Mouse (Mus musculus) CH12.LX (cell line): ENCODE data around the gene Gphb5. TPM values are rescaled to one million over a fixed set of nuclear protein-coding genes. Genes with fewer than 3 reads are reported as not detected.

Experiments used
- DNase-seq: peaks from one replicate; pipeline ENCODE4 v3.0.0-alpha.2; 2013; ENCODE audit errors: extremely low read depth
- H3K27ac ChIP-seq: 2 replicates; pipeline ENCODE4 v1.5.1; 2012; ENCODE audit warnings: low read depth, mild to moderate bottlenecking, control low read depth, moderate library complexity; ENCODE audit not compliant: insufficient read depth
- H3K27me3 ChIP-seq: replicated peaks from 2 replicates; pipeline ENCODE3; 2012; ENCODE audit warnings: inconsistent platforms
- H3K36me3 ChIP-seq, 2 experiments: replicated peaks in 1 of 2; 2 replicates each; pipeline versions ENCODE3 to v1.6.1; 2012; ENCODE audit warnings: inconsistent platforms in 1 of 2, low read length in 1 of 2, mild to moderate bottlenecking in 1 of 2, mixed read lengths in 1 of 2, moderate library complexity in 1 of 2; ENCODE audit not compliant: control insufficient read depth in 1 of 2, insufficient read depth in 1 of 2
- H3K4me1 ChIP-seq, 2 experiments: 2 replicates each; pipeline ENCODE4 v1.6.1; 2012; ENCODE audit warnings: inconsistent platforms in 1 of 2, moderate library complexity in 1 of 2; ENCODE audit not compliant: insufficient read depth in 2 of 2, control insufficient read depth in 1 of 2
- H3K4me2 ChIP-seq: 2 replicates; pipeline ENCODE4 v1.6.1; 2012; ENCODE audit warnings: low read depth, mild to moderate bottlenecking, control low read depth; ENCODE audit not compliant: poor library complexity, insufficient read depth, severe bottlenecking
- H3K4me3 ChIP-seq, 3 experiments: fragments of 150-350 bp in 1 of 3; sonication (generic) in 1 of 3; replicated peaks in 1 of 3; 2 replicates each; pipeline versions ENCODE3 to v1.5.1; 2011 to 2012; ENCODE audit warnings: low read depth in 2 of 3, low read length in 2 of 3, mild to moderate bottlenecking in 2 of 3, moderate library complexity in 2 of 3, control low read depth in 1 of 3, improper control_type of control experiment in 1 of 3, inconsistent platforms in 1 of 3, mixed read lengths in 1 of 3; ENCODE audit not compliant: poor library complexity in 1 of 3
- H3K79me2 ChIP-seq: replicated peaks from 2 replicates; pipeline ENCODE4 v1.6.1; 2012; ENCODE audit warnings: mild to moderate bottlenecking, moderate library complexity; ENCODE audit not compliant: control insufficient read depth, poor library complexity, insufficient read depth, severe bottlenecking; ENCODE audit errors: extremely low read depth
- H3K9ac ChIP-seq: 2 replicates; pipeline ENCODE4 v1.6.1; 2012; ENCODE audit warnings: low read depth, mild to moderate bottlenecking, control low read depth, moderate library complexity; ENCODE audit not compliant: insufficient read depth
- H3K9me3 ChIP-seq: replicated peaks from 2 replicates; pipeline ENCODE3; 2012; ENCODE audit warnings: low read length, inconsistent platforms, mixed read lengths
- BHLHE40 ChIP-seq: IDR thresholded peaks from 2 replicates; pipeline ENCODE4 v1.6.1; 2011; ENCODE audit warnings: mild to moderate bottlenecking, low read depth, low read length, improper control_type of control experiment
- CHD1 ChIP-seq: IDR thresholded peaks from 2 replicates; pipeline ENCODE4 v1.6.1; 2012; ENCODE audit warnings: low read depth, low read length, improper control_type of control experiment, inconsistent platforms
- CTCF ChIP-seq, 2 experiments: IDR thresholded peaks in 1 of 2; conservative IDR thresholded peaks in 1 of 2; 2 replicates each; pipeline ENCODE4 v1.5.1; 2011 to 2012; ENCODE audit warnings: low read depth in 2 of 2, low read length in 2 of 2, improper control_type of control experiment in 1 of 2, inconsistent platforms in 1 of 2, mild to moderate bottlenecking in 1 of 2, moderate library complexity in 1 of 2
- E2F4 ChIP-seq: IDR thresholded peaks from 2 replicates; pipeline ENCODE4 v1.6.1; 2011; ENCODE audit warnings: low read depth, low read length, improper control_type of control experiment; ENCODE audit not compliant: insufficient replicate concordance
- HCFC1 ChIP-seq: IDR thresholded peaks from 2 replicates; pipeline ENCODE4 v1.6.1; 2012; ENCODE audit warnings: low read depth, mild to moderate bottlenecking, inconsistent platforms, low read length, improper control_type of control experiment
- IRF4 ChIP-seq: IDR thresholded peaks from 2 replicates; pipeline ENCODE4 v1.6.1; 2014; ENCODE audit warnings: low read depth, mild to moderate bottlenecking, inconsistent platforms, low read length, improper control_type of control experiment
- JUN ChIP-seq: IDR thresholded peaks from 2 replicates; pipeline ENCODE4 v1.6.1; 2011; ENCODE audit warnings: low read depth, mild to moderate bottlenecking, low read length, improper control_type of control experiment, moderate library complexity; ENCODE audit not compliant: insufficient read depth
- JUND ChIP-seq: conservative IDR thresholded peaks from 2 replicates; pipeline ENCODE4 v1.6.1; 2011; ENCODE audit warnings: low read depth, low read length, improper control_type of control experiment
- KAT2A ChIP-seq: IDR thresholded peaks from 2 replicates; pipeline ENCODE4 v1.6.1; 2012; ENCODE audit warnings: low read length, improper control_type of control experiment, inconsistent platforms; ENCODE audit not compliant: insufficient replicate concordance
- MAX ChIP-seq: IDR thresholded peaks from 2 replicates; pipeline ENCODE4 v1.6.1; 2011; ENCODE audit warnings: low read length, improper control_type of control experiment
- MAZ ChIP-seq: IDR thresholded peaks from 2 replicates; pipeline ENCODE4 v1.6.1; 2012; ENCODE audit warnings: low read depth, mild to moderate bottlenecking, inconsistent platforms, low read length, improper control_type of control experiment, moderate library complexity
- MEF2A ChIP-seq: IDR thresholded peaks from 2 replicates; pipeline ENCODE4 v1.6.1; 2014; ENCODE audit warnings: low read depth, mild to moderate bottlenecking, inconsistent platforms, low read length, improper control_type of control experiment, borderline replicate concordance
- MXI1 ChIP-seq: IDR thresholded peaks from 2 replicates; pipeline ENCODE4 v1.6.1; 2011; ENCODE audit warnings: mild to moderate bottlenecking, low read depth, low read length, improper control_type of control experiment
- MYC ChIP-seq: IDR thresholded peaks from 2 replicates; pipeline ENCODE4 v1.6.1; 2011; ENCODE audit warnings: low read depth, mild to moderate bottlenecking, improper control_type of control experiment, low read length
- NRF1 ChIP-seq: IDR thresholded peaks from 2 replicates; pipeline ENCODE4 v1.6.1; 2014; ENCODE audit warnings: low read depth, mild to moderate bottlenecking, inconsistent platforms, low read length, improper control_type of control experiment, moderate library complexity
- PAX5 ChIP-seq: IDR thresholded peaks from 2 replicates; pipeline ENCODE4 v1.6.1; 2012; ENCODE audit warnings: low read length, inconsistent platforms, mixed read lengths
- POLR2AphosphoS2 ChIP-seq: IDR thresholded peaks from 2 replicates; pipeline ENCODE4 v1.6.1; 2011; ENCODE audit warnings: low read depth, low read length, improper control_type of control experiment
- RAD21 ChIP-seq: IDR thresholded peaks from 2 replicates; pipeline ENCODE4 v1.6.1; 2011; ENCODE audit warnings: low read depth, mild to moderate bottlenecking, low read length, improper control_type of control experiment, moderate library complexity
- UBTF ChIP-seq: IDR thresholded peaks from 2 replicates; pipeline ENCODE4 v1.6.1; 2012; ENCODE audit warnings: low read depth, mild to moderate bottlenecking, inconsistent platforms, low read length, improper control_type of control experiment, moderate library complexity
- USF1 ChIP-seq: IDR thresholded peaks from 2 replicates; pipeline ENCODE4 v1.6.1; 2014; ENCODE audit warnings: low read depth, mild to moderate bottlenecking, inconsistent platforms, low read length, improper control_type of control experiment
- ZC3H11A ChIP-seq: IDR thresholded peaks from 2 replicates; pipeline ENCODE4 v1.6.1; 2012; ENCODE audit warnings: low read depth, mild to moderate bottlenecking, inconsistent platforms, low read length, improper control_type of control experiment
- ZKSCAN1 ChIP-seq: IDR thresholded peaks from 2 replicates; pipeline ENCODE4 v1.6.1; 2012; ENCODE audit warnings: low read depth, inconsistent platforms, low read length, improper control_type of control experiment, borderline replicate concordance
- ZMIZ1 ChIP-seq: IDR thresholded peaks from 2 replicates; pipeline ENCODE4 v1.6.1; 2012; ENCODE audit warnings: low read depth, mild to moderate bottlenecking, inconsistent platforms, low read length, improper control_type of control experiment
- ZNF384 ChIP-seq: IDR thresholded peaks from 2 replicates; pipeline ENCODE4 v1.6.1; 2012; ENCODE audit warnings: low read depth, low read length, improper control_type of control experiment, inconsistent platforms
- dilution Hi-C: fragments of 300-500 bp; cut with MboI; formaldehyde crosslinking; loops from 2 replicates; pipeline ENCODE4 v1.14.3; 2020; ENCODE audit warnings: low sequenced_read_pairs; ENCODE audit not compliant: extremely low pct_unique_long_range_greater_than_20kb, extremely low pct_ligation_motif_present
- in situ Hi-C: fragments of 300-500 bp; cut with MboI; formaldehyde crosslinking; loops from 3 replicates; pipeline ENCODE4 v1.14.3; 2019; ENCODE audit warnings: low sequenced_read_pairs, low pct_ligation_motif_present, low pct_unique_long_range_greater_than_20kb, mixed read lengths
- polyA plus RNA-seq: library from polyadenylated mRNA; unstranded; fragments of >175 nt; gene quantifications from 2 replicates; pipeline ENCODE4 v1.2.1, GENCODE M21; 2012; ENCODE audit warnings: low read depth; ENCODE audit not compliant: insufficient read length
- total RNA-seq, 2 experiments: library from RNA; depleted of rRNA; stranded (reverse); fragments of 300-350 nt in 1 of 2; fragments of >200 nt in 1 of 2; gene quantifications; 2 replicates each; pipeline ENCODE4 v1.2.3; 2012 to 2014

Gphb5 gene
- total and polyA plus RNA-seq, 3 experiments, result not detected

DNA sequence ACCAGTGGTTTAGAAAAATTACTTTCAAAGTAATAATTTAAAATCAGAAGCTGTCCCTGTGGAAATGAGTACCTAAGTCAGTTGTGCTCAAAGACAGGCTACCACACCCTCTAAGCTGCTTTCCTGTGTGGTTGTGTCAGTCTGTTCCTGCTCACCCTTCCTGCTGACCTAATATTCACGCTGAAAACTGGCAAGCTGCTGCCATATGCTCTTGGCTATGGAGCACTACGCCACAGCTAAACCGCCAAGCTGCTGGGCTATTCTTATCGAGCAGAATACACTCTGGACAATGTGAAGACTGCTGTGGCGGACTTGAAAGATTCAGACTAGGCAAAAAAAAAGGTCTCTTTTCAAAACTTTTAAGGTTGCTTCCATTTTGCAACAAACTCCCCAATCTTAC is 44.0 kb upstream of the Gphb5 start:
- no peak overlapping the region for H3K4me3 ChIP-seq
- no peak overlapping the region for H3K9ac ChIP-seq
- TF ChIP-seq ZMIZ1 (no peak), KAT2A (no peak), NRF1 (no peak), ZC3H11A (no peak), JUN (no peak), ZKSCAN1 (no peak), E2F4 (no peak), MYC (no peak), CHD1 (no peak), USF1 (no peak), CTCF (conservative IDR thresholded peaks at IDR 0.05 in 1 of 2, IDR thresholded peaks at IDR 0.05 in 1 of 2; ENCODE audit: low read depth in 2 of 2, low read length in 2 of 2) (no peak), ZNF384 (no peak), RAD21 (no peak), MXI1 (no peak)
- in situ Hi-C loops, result loop anchor here (10.0 kb wide), 1 partner anchor 314 kb away; no protein-coding TSS in a partner anchor
- H3K36me3 ChIP-seq, result peaks cover 33 to 78% of the 10 kb centered on the region in 2 experiments
- no peaks in the 10 kb centered on the region for H3K79me2 ChIP-seq
- H3K9me3 ChIP-seq, result no peaks in the 10 kb centered on the region
- no peak overlapping the region for H3K4me2 ChIP-seq
- no peaks in the 10 kb centered on the region for H3K27me3 ChIP-seq
- no peak overlapping the region for H3K27ac ChIP-seq
- dilution Hi-C loops, result no loop called here
- H3K4me1 ChIP-seq, result no peaks in the 10 kb centered on the region
- no peak for DNase-seq

DNA sequence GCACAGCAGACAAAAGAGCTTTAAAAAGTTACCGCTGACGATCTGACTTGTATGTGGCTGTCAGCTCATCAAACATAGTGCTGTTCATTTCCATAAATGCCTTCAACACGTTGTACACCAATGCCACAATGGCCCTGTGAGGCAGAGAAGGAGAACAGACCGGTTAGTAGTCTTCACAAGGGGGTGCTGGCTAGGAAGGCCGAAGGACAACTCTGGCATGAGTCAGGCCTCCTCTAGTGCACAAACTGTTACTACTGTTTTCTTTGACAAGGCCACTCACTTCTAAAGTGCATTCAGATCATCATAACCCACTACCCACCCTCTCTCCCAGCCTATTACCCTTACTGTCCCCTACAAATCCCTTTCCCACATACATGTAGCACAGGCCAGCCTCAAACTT is 43.1 kb upstream of the Gphb5 start:
- Histone ChIP-seq H3K27me3 (no peaks in the 10 kb centered on the region), H3K4me1 (no peaks in the 10 kb centered on the region), H3K79me2 (no peaks in the 10 kb centered on the region), H3K9ac (no peak overlapping the region), H3K4me3 (no peak overlapping the region), H3K9me3 (no peaks in the 10 kb centered on the region), H3K36me3 (peaks cover 30 to 69% of the 10 kb centered on the region in 2 experiments)
- no peak for DNase-seq
- in situ Hi-C loops, result loop anchor here (10.0 kb wide), 1 partner anchor 315 kb away; no protein-coding TSS in a partner anchor
- no peak for TF ChIP-seq MAX
- no peak for TF ChIP-seq MYC
- TF ChIP-seq POLR2AphosphoS2, result no peak
- TF ChIP-seq BHLHE40, result no peak
- TF ChIP-seq MAZ, result no peak
- TF ChIP-seq UBTF, result no peak
- TF ChIP-seq MXI1, result no peak
- TF ChIP-seq JUND, result no peak
- no peak for TF ChIP-seq PAX5
- TF ChIP-seq MEF2A, result no peak
- no peak for TF ChIP-seq IRF4
- no peak for TF ChIP-seq JUN
- TF ChIP-seq CTCF (conservative IDR thresholded peaks at IDR 0.05 in 1 of 2, IDR thresholded peaks at IDR 0.05 in 1 of 2; ENCODE audit: low read depth in 2 of 2, low read length in 2 of 2), result no peak
- no peak for TF ChIP-seq KAT2A
- no peak for TF ChIP-seq ZNF384
- TF ChIP-seq HCFC1, result no peak
- TF ChIP-seq, all 38 proteins: peak for 0
- dilution Hi-C loops, result no loop called here
- Histone ChIP-seq H3K4me2 (no peak overlapping the region), H3K27ac (no peak overlapping the region)
